Mouse (Mus musculus) intestine, embryonic 16.5 days (tissue): ENCODE measurements at regions not wholly inside any gene's neighbourhood (a gene's known extent, or its start where the extent isn't known, plus 50 kb on each side); places are given as distances from the start of the nearest gene placed in this dataset.

Experiments
- ATAC-seq: fragments of 200-750 bp; cut with Nextera tagmentation; 2 replicates; pipeline ENCODE4 v1.8.0; 2017; ENCODE audit warnings: moderate TSS enrichment, moderate library complexity
- H3K27ac ChIP-seq: fragments of 300-500 bp; sonication (generic); 2 replicates; pipeline ENCODE4 v1.5.1; 2014; ENCODE audit warnings: mild to moderate bottlenecking, low read length
- H3K27me3 ChIP-seq: fragments of 300-500 bp; sonication (generic); replicated peaks from 2 replicates; pipeline ENCODE4 v1.6.1; 2014; ENCODE audit warnings: low read length, control low read depth, mixed read lengths; ENCODE audit not compliant: control insufficient read depth, insufficient read depth
- H3K36me3 ChIP-seq: fragments of 300-500 bp; sonication (generic); 2 replicates; pipeline ENCODE4 v1.6.1; 2014; ENCODE audit warnings: low read length, control low read depth; ENCODE audit not compliant: control insufficient read depth, insufficient read depth
- H3K4me1 ChIP-seq: fragments of 300-500 bp; sonication (generic); 2 replicates; pipeline ENCODE4 v1.6.1; 2014; ENCODE audit warnings: low read length, control low read depth, mixed read lengths; ENCODE audit not compliant: control insufficient read depth, insufficient read depth
- H3K4me2 ChIP-seq: fragments of 300-500 bp; sonication (generic); 2 replicates; pipeline ENCODE4 v1.6.1; 2014; ENCODE audit warnings: low read depth, low read length, control low read depth
- H3K4me3 ChIP-seq: fragments of 300-500 bp; sonication (generic); 2 replicates; pipeline ENCODE4 v1.5.1; 2014; ENCODE audit warnings: mild to moderate bottlenecking, low read length
- H3K9ac ChIP-seq: fragments of 300-500 bp; sonication (generic); 2 replicates; pipeline ENCODE4 v1.6.1; 2014; ENCODE audit warnings: low read depth, low read length
- H3K9me3 ChIP-seq: fragments of 300-500 bp; sonication (generic); 2 replicates; pipeline ENCODE4 v1.6.1; 2016; ENCODE audit warnings: low read length, control low read depth; ENCODE audit not compliant: control insufficient read depth
- WGBS: fragments of 180-500 bp; shearing (Covaris S2); extraction: QIAGEN DNeasy Blood & Tissue Kit; methylation state at CpG from one replicate; pipeline ENCODE4 v1.1.7; 2014; 5-methylcytosine and 5-hydroxymethylcytosine counted together

- peak; percentile 24 for ATAC-seq
- peaks cover 21% of the 10 kb centered on the region for H3K4me1 ChIP-seq
- no peak overlapping the region for H3K9ac ChIP-seq
- peak overlapping the region; percentile 5; the same call in 1 of the 2 replicates for H3K27ac ChIP-seq
- H3K4me2 ChIP-seq, result no peak overlapping the region
- no peaks in the 10 kb centered on the region for H3K27me3 ChIP-seq
- H3K36me3 ChIP-seq, result no peaks in the 10 kb centered on the region
- WGBS, result 53% methylated on average over 9 of the region's 9 CpGs
- H3K9me3 ChIP-seq, result no peaks in the 10 kb centered on the region
- H3K4me3 ChIP-seq, result no peak overlapping the region
Observed at GRCm38 (mm10) chr12:79879918-79880273, 232.9 kb downstream of the Zfp36l1 start.

GRCm38 (mm10) chr12:79879093-79879917, 233.5 kb downstream of the Zfp36l1 start:
- H3K4me3 ChIP-seq, result no peak overlapping the region
- WGBS, result 29% methylated on average over 15 of the region's 15 CpGs

GRCm38 (mm10) chr12:79878766-79879092, 234.1 kb downstream of the Zfp36l1 start:
- Histone ChIP-seq H3K4me2 (no peak overlapping the region), H3K27ac (peak overlapping the region; percentile 5; the same call in 1 of the 2 replicates), H3K4me3 (no peak overlapping the region), H3K36me3 (no peaks in the 10 kb centered on the region), H3K9ac (no peak overlapping the region), H3K4me1 (peaks cover 21% of the 10 kb centered on the region), H3K27me3 (no peaks in the 10 kb centered on the region), H3K9me3 (no peaks in the 10 kb centered on the region)
- 61% methylated on average over 5 of the region's 5 CpGs for WGBS
- no peak for ATAC-seq

More at GRCm38 (mm10) chr12:79879093-79879917, 233.5 kb downstream of the Zfp36l1 start:
- no peaks in the 10 kb centered on the region for H3K27me3 ChIP-seq
- no peak overlapping the region for H3K4me2 ChIP-seq
- no peaks in the 10 kb centered on the region for H3K9me3 ChIP-seq
- peak; percentile 82 for ATAC-seq
- H3K9ac ChIP-seq, result 0 out of 2 replicates have a peak overlapping the region, but pooled peaks have one; percentile 7
- H3K27ac ChIP-seq, result peak overlapping the region; percentile 5; the same call in 1 of the 2 replicates
- no peaks in the 10 kb centered on the region for H3K36me3 ChIP-seq
- peaks cover 21% of the 10 kb centered on the region for H3K4me1 ChIP-seq

GRCm38 (mm10) chr12:79878163-79878562, 234.7 kb downstream of the Zfp36l1 start:
- Histone ChIP-seq H3K9ac (no peak overlapping the region), H3K36me3 (no peaks in the 10 kb centered on the region), H3K4me3 (no peak overlapping the region), H3K4me2 (no peak overlapping the region), H3K27me3 (no peaks in the 10 kb centered on the region), H3K9me3 (no peaks in the 10 kb centered on the region), H3K4me1 (peaks cover 21% of the 10 kb centered on the region), H3K27ac (no peak overlapping the region)
- WGBS, result 89% methylated on average over 3 of the region's 3 CpGs
- ATAC-seq, result no peak

GRCm38 (mm10) chr12:79874333-79874732, 238.5 kb downstream of the Zfp36l1 start:
- peak; percentile 48; the same call in 1 of the 2 replicates for ATAC-seq

GRCm38 (mm10) chr12:79865179-79865552, 247.6 kb downstream of the Zfp36l1 start:
- no peak overlapping the region for H3K4me2 ChIP-seq
- peaks cover 5% of the 10 kb centered on the region for H3K4me1 ChIP-seq
- no peak overlapping the region for H3K27ac ChIP-seq
- H3K9ac ChIP-seq, result no peak overlapping the region
- no peak overlapping the region for H3K4me3 ChIP-seq
- H3K27me3 ChIP-seq, result no peaks in the 10 kb centered on the region
- H3K9me3 ChIP-seq, result 0 out of 2 replicates have a peak, but pooled peaks cover 2% of the 10 kb centered on the region
- no peaks in the 10 kb centered on the region for H3K36me3 ChIP-seq
- ATAC-seq, result no peak
- 50% methylated on average over 6 of the region's 6 CpGs for WGBS

More at GRCm38 (mm10) chr12:79874333-79874732, 238.5 kb downstream of the Zfp36l1 start:
- H3K27ac ChIP-seq, result no peak overlapping the region
- no peaks in the 10 kb centered on the region for H3K27me3 ChIP-seq
- H3K4me3 ChIP-seq, result no peak overlapping the region
- H3K9ac ChIP-seq, result no peak overlapping the region
- H3K4me1 ChIP-seq, result peaks cover 4% of the 10 kb centered on the region
- no peak overlapping the region for H3K4me2 ChIP-seq
- no peaks in the 10 kb centered on the region for H3K9me3 ChIP-seq
- 48% methylated on average over 2 of the region's 2 CpGs for WGBS
- no peaks in the 10 kb centered on the region for H3K36me3 ChIP-seq

GRCm38 (mm10) chr12:79864346-79865178, 248.3 kb downstream of the Zfp36l1 start:
- Histone ChIP-seq H3K4me3 (no peak overlapping the region), H3K27ac (no peak overlapping the region), H3K4me2 (no peak overlapping the region), H3K27me3 (no peaks in the 10 kb centered on the region), H3K9me3 (0 out of 2 replicates have a peak, but pooled peaks cover 2% of the 10 kb centered on the region), H3K4me1 (peaks cover 11% of the 10 kb centered on the region), H3K9ac (no peak overlapping the region), H3K36me3 (no peaks in the 10 kb centered on the region)
- WGBS, result 79% methylated on average over 20 of the region's 20 CpGs
- no peak for ATAC-seq
